Mouse (Mus musculus) neural tube, embryonic 10.5 days (tissue): ENCODE results near the gene Itga5.

Source experiments
- DNase-seq: peaks from one replicate; pipeline ENCODE4 v3.0.0-alpha.2; 2017; ENCODE audit warnings: low spot score; ENCODE audit errors: extremely low spot score

Itga5 gene

GRCm38 (mm10) chr15:103313495-103314095, 53.0 kb downstream of the Itga5 start:
- peak; percentile 71 for DNase-seq

GRCm38 (mm10) chr15:103310365-103310910, 56.1 kb downstream of the Itga5 start, which contains the start of gene Gpr84:
Gene Gpr84 (minus strand): TSS chr15:103310612.
- no peak for DNase-seq

- no peak for DNase-seq
Observed at GRCm38 (mm10) chr15:103308876-103309580, 57.5 kb downstream of the Itga5 start.

- no peak for DNase-seq
Observed at GRCm38 (mm10) chr15:103308056-103308875, 58.3 kb downstream of the Itga5 start.

GRCm38 (mm10) chr15:103307125-103307524, 59.4 kb downstream of the Itga5 start:
- peak; percentile 98 for DNase-seq

GRCm38 (mm10) chr15:103305792-103306645, 60.5 kb downstream of the Itga5 start:
- no peak for DNase-seq

- peak; percentile 100 for DNase-seq
Observed at GRCm38 (mm10) chr15:103305070-103305678, 61.4 kb downstream of the Itga5 start.

GRCm38 (mm10) chr15:103304616-103304969, 62.0 kb downstream of the Itga5 start:
- DNase-seq: no peak

- DNase-seq: peak; percentile 69
Observed at GRCm38 (mm10) chr15:103303916-103304615, 62.5 kb downstream of the Itga5 start.

GRCm38 (mm10) chr15:103302341-103303021, 64.1 kb downstream of the Itga5 start:
- DNase-seq: peak; percentile 79

GRCm38 (mm10) chr15:103301547-103302340, 64.8 kb downstream of the Itga5 start:
- DNase-seq: peak; percentile 69

GRCm38 (mm10) chr15:103301046-103301445, 65.5 kb downstream of the Itga5 start:
- peak; percentile 81 for DNase-seq

- DNase-seq: peak; percentile 62
Observed at GRCm38 (mm10) chr15:103300560-103300959, 66.0 kb downstream of the Itga5 start.

GRCm38 (mm10) chr15:103300067-103300471, 66.5 kb downstream of the Itga5 start:
- DNase-seq: peak; percentile 78

GRCm38 (mm10) chr15:103299644-103300043, 66.9 kb downstream of the Itga5 start:
- no peak for DNase-seq

- no peak for DNase-seq
Observed at GRCm38 (mm10) chr15:103298861-103299616, 67.5 kb downstream of the Itga5 start.

- DNase-seq: no peak
Observed at GRCm38 (mm10) chr15:103298026-103298425, 68.5 kb downstream of the Itga5 start.

GRCm38 (mm10) chr15:103297313-103297712, 69.2 kb downstream of the Itga5 start:
- DNase-seq: no peak
